Mouse (Mus musculus) ovary, postnatal 14 days (tissue): ENCODE measurements around the gene Crip1.

Experiments used
- DNase-seq: peaks from one replicate; pipeline ENCODE4 v3.0.0; 2022; ENCODE audit warnings: low spot score

Gene Crip1

DNA sequence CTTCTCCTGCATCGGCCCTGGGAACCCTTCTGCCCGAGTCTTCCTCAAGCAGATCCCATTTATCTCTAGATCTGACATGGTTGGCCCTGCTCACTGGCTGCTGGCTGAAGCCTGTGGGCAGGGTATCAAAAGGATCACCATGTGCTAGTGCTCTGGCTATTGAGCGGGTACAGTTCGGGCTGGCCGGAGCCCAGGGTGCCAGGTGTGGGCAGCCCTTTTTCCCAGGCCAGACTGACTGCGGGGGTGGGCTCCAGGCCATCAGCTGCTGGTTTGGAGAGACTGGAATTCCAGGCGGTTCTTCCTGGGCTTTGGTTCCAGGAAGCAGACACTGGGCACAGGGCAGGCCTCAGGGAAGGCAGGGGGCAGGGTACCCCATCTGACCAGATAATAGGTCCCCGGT, 1.4 kb downstream of the Crip1 start:
- DNase-seq, result no peak

DNA sequence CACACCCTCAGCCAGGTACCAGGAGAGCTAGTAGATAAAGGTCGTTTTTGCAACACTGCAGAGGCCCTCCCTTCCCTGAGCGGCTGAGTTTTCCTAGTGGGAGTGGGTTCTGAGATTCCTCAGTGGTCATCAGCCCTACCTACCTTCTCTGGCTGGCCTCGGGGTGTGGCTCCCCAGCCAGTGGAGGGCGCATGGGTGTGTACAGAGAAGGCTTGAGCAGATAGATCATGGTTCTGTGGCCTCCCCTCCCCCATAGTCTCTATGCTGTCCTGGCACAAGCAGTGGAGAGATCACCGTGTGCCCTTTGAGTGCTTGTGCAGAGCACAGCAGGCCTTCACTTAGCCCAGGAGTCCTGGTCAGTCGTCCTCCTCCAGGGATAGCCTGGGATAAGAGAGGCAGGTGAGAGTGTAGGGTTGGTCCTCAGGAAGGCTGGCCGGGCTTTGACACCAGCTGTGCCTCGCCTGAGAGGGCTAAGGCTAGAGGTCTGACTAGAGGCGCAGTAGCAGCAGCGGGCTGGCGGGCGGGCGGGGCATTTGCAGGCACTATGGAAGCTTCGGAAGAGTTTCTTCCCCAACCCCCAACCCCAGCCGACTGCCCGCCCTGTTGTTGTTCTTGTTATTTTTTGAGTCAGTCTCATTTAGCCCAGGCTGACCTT, 2.4 kb downstream of the Crip1 start:
- no peak for DNase-seq

DNA sequence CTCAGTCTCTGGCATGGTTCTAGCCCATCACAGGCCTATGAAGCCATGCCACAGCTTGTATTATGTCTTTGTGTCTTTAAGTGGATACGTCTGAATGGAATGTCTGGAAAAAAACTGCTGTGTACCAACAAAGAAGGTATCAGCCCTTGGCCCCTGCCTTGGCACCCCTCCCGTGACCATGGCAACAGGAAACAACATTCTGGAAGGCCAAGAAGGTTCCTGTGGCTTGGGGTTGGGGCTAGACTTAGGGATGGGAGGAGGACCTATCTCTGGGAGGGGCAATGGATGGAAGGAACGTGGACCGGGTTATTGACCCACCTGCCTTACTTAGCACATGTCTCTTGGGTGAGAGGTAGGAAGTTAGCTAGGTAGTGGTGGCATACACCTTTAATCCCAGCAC, 3.2 kb downstream of the Crip1 start:
- DNase-seq, result no peak

DNA sequence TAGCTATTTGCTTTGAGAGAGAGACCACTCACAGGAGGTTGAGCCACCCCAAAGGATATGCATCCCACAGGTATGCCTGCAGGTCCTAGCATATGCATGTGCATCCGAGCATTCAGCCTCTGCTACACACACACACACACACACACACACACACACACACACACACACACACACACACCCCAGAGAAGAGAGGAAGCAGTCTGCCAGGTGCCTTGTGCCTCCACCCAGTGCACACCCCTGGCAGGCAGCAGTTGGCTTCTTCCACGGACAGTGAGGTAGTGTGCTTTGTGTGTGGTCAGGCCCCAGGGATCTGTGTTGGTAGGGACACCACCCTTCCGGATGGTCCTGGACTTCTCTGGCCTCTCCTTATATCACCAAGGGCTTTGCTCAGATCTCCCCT, 3.8 kb downstream of the Crip1 start:
- DNase-seq, result no peak

DNA sequence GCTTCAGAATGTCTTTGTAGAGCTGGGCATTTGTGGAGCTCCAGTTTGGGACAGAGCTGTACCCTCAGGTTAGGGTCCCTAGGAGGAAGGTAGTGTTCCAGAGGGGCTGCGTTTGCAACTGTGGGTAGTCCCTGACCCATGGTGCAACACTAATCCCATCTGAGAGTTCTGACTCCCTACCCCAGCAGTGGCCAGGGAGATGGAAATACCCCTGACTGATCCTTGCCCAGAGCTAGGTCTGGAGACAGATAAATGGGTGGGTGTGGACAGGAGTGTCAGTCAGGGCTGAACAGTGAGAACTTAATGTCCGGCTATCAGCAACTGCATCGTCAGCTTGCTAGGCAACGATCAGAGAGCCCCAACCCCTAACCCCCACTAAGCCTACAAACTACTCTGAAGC, 4.5 kb downstream of the Crip1 start:
- DNase-seq, result no peak

DNA sequence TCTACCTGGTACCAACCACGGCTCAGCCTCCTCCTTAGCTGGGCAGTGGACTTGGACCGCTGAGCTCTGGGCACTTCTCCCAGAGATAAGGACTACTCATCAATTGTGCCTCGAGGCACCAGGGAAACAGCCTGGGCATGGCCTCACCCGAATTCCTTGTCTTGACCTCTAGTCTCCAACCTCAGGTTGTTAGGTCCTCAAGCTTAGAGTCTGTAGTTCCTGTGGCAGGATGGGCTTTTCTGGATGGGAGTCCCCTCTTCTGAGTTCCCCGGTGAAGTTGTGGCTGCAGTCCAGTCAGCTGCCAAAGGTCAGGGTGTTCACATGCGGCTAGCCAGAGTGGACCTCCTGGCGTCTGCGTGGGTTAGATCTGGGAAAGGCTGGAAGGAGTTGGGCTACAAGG, 4.9 kb downstream of the Crip1 start:
- DNase-seq, result no peak

DNA sequence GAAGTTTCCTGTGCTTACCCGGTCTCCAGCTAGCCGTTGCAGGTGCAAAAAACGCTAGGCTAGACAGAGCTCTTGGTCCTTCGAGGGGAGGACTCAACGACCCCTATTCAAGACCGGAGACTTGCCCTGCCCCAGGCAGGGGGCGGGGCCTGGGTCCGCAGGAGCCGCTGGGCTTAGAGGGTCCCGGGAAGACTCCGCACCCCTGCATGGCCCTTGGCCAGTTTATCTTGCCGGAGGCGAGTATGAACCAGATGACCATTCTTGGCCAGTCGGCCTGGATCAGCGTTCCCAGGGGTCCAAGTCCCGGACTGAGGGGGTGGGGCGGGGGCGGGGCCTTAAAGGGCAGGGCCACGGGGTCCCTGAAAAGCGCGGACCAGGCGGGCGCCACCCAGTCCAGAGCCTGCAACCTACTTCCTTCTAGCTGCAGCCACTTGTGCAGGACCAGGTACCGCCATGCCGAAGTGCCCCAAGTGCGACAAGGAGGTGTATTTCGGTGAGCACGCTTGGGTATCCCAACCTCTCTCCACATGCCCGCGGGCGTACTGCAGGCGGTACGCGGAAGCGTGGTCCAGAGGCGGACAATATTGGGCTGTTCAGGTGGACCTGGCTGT, 5.7 kb downstream of the Crip1 start:
- no peak for DNase-seq

DNA sequence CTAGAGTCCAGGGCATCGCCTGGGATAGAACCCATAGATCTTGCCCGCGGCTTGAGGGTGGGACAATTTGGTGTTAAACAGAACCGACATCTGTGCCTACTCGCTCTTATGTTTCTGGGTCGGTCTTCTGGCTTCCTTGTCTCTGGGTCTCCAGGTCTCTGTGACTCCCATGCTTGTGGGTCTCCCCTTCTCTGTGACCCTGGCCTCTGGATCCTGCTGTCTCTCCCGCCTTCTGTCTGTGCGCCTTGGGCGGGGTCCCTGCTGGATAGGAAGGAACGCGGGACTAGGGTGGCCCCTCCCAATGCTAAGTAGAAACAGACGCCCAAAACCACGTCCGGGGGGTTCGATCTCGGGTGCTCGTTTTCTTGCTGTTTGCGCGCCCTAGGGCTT, 6.2 kb downstream of the Crip1 start:
- no peak for DNase-seq

DNA sequence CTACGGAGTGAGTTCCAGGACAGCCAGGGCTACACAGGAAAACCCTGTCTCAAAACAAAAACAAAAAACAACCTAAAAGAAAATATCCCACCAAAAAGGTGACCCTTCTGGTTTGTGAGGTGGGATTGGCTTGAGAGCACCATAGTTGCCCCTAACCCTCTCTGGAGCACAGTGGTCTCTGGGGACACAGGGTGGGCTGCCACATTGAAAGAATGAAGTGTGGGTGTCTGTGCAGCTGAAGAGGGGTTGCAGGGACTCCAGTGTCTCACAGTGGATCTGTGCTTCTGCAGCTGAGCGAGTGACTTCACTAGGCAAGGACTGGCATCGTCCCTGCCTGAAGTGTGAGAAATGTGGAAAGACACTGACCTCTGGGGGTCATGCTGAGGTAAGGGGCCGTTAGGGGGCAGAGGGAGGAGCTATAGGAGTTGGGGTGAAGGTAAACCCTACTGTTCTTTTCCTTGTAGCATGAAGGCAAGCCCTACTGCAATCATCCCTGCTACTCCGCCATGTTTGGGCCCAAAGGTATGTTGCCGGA, 6.9 kb downstream of the Crip1 start:
- no peak for DNase-seq

DNA sequence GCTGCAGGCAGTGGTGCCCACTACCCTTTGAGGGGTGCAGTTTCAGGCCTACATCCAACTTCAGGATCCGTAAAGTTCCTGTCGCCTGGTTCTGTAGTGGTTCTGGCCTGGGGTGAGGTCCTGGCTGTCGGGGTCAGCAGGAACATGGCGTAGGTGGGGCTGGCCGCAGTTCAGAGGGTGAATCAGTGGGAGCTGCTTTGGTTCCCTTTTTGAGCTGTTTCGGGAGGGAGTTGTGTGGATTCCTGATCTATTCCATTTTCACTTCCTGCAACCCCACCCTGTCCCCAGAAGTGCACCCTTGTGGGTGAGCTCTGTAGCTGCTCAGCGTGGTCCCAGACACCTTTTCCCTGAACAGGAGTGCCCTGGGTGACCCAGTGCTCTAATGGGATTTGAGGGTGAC, 7.9 kb downstream of the Crip1 start:
- no peak for DNase-seq

DNA sequence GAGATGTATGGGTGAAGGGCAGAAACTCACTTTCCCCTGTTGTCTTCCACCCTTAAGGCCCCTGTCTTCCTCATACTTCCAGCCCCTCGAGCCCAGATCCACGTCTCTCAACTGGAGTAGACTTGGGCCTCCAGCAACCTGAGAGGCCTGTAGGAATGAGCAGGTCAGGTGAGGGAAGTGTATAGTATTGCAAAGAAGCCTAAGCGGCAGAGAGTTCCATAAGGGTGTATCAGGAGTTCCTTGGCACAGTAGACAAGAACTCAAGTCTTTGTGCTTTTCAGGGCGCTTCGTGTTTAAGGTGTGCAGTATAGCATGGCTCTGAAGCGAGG, 8.6 kb downstream of the Crip1 start:
- DNase-seq, result no peak

DNA sequence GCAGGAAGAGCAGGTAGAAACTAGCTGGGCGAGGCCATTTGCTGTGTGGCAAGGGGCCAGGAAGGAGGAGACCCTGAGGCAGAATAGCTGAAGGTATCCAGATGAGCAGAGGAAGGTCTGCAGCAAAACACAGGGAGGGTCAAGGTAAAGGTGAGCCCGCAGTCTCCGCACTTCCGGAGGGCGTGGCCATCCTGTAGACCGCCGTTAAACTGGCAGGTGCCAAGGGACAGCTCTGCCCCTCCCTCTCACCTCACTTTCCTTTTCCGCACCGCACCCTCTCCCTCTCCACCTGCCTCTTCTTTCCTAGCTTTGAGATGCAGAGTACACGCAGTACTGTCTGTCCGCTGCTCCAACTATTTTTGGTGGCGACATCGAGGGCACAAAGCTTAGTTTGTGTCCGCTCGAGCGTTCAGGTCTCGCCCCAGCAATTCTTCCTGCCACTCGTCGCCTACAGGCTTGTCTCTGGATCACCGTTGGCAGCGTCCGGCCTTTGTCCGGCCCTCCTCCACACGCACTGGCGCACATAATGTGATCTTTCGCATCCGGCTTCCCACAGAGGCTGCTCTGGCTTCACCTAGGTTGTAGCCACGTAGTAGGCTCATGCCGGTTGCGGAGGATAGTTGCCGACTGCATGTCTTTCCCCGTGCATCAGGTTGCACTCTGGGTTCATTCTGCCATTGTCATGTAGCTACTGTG, 9.1 kb downstream of the Crip1 start:
- no peak for DNase-seq

DNA sequence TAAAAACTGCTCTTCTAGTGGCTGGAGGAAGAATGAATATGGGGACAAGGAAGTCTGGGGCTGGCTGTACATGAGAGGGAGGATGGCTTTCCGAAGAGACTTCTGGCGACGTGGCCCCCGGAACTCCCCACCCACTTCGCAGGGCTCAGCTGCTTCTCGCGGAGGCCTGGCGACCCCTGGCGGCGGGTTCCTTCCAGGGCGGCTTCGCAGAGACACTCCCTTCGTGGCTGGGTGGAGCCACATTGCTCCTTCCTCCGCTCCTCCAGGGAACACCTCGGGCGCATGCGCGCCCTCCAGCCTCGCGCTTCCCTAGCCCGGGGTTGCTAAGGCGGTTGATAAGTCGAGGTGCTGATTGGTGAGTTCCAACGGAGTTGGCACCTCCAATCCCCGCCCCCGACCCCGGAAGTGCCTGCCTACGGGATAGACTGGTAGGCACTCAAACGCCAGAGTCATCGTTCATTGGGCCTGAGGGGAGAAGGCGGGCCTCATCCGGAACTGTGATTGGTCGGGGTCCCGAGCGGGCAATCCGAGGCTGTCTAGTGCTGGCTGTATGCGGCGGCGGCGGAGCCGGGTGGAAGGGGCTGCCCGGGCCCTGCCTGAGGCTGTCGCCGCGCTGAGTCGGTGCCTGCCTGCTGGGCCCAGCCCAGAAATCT, 9.9 kb downstream of the Crip1 start, which contains the start of gene Tedc1:
TSS of gene Tedc1 (plus strand) at position 535 of the 653 bp plus-strand sequence.
- peak; percentile 98 for DNase-seq

DNA sequence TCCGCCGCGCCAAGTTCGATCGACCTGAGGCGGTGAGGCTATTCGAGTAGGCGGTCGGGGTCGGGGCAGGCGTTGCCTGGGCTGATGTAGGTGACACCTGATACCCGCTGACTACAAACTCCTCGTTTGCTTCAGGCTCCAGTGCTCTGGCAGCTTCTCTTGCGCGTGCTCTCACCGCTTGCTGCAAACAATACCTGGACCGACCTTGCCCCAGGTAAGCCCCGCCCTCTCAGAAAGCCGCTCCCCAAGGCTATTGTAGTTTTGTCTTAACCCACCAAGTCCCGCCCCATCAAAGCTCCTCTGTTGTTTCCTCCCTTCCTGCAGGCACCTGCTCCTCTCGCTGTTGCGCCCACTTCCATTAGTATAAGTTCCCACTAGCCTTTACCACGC, 10.4 kb downstream of the Crip1 start:
- DNase-seq, result no peak

DNA sequence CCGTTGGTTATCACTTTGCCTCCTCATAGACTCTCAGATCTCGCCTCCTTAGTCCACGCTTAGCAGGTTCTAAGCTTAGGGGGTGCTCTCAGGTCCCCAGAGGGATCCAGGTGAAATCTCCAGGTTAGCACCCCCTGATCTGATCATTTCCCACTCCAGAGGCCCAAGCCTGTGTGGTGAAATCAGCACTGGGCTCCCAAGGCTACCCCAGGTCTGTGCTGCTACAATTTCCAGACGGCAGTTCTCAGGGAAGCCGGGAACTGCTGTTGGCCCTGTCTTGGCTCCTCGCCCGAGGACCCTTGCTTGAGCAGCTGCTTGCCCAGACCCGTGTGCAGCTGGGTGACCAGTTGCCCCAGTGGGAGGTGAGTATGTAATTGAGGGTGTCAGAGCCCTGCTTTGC, 10.9 kb downstream of the Crip1 start:
- no peak for DNase-seq

DNA sequence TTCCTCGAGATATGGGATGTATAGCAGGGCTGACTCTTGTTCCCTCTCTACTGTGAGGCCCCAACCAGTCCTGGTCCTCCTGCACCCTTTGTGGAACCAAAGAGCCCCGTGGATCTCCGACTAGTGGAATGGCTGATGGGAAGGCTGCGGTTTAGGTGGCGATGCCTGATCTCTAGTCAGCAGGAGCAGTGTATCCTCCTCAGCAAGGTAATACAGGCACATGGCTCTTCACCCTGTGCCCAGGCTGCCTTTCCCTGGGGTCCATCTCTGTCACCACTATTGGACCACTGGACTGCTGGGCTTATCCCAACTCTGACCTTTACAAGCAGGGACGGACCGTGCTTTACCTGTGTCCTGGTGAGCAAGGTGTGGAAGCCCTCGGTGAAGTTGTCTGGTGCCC, 11.4 kb downstream of the Crip1 start:
- DNase-seq, result no peak

DNA sequence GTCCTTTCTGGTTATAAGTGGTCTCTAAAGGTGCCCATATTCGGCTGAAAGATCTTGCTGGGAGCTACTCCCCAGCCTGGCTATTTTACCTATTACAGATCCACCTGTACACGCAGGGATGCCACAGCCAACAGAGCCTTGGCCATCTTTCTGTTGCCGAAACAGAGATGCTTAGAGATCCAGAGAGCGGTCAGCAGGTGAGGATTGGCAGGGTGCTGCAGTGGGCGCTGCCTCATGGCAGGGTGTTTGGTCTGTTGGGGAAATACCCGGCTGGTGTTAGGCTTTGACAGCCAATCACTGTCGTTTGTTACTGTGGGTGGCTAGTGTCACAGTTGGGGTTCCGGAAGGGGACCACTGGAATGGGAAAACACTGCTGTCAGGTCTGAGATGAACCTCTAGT, 11.9 kb downstream of the Crip1 start:
- no peak for DNase-seq

DNA sequence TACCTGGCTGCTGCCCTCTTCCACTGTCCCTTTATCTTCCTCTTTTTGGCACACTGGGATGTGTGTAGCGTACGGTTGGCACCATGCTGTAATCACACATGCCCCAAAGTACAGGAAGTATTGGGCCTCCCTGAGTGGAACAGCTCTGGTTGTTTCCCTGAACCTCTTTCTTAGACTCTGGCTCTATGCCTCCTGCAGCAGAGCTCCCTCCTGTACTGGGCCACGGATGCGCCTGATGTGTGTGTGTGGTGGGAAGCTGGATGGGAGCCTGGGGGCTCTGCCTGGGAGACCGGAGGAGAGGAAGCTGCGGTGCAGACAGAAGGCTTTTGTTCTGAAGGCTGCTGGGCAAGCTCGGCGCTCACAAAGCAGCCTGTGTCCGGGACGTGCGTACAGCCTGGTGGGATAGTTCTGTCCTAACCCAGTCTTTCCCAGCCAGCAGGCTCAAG, 17.5 kb downstream of the Crip1 start:
- DNase-seq, result no peak

DNA sequence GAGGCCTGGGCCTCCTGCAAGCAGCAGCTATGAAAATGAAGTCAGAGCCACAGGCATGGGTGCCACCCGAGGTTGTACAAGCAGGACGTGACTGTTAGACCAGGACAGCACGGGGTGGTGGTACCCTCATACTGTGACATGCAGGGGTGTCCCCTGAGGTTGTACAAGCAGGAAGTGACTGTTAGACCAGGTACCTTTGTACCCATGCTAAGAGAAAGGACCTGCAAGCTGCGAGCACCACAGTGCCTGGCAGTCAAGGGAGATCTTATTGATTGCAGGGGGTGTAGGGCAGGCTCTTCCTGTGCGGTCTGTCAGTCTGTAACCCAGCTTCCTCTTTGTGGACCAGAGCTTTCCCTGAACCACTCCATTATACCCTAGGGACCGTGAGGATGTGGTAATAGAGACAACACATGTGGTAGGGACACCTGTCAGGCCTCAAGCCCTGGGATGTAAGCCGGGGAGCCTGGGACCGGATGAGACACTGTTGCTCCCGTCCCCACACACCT, 22.0 kb downstream of the Crip1 start:
- DNase-seq, result no peak

DNA sequence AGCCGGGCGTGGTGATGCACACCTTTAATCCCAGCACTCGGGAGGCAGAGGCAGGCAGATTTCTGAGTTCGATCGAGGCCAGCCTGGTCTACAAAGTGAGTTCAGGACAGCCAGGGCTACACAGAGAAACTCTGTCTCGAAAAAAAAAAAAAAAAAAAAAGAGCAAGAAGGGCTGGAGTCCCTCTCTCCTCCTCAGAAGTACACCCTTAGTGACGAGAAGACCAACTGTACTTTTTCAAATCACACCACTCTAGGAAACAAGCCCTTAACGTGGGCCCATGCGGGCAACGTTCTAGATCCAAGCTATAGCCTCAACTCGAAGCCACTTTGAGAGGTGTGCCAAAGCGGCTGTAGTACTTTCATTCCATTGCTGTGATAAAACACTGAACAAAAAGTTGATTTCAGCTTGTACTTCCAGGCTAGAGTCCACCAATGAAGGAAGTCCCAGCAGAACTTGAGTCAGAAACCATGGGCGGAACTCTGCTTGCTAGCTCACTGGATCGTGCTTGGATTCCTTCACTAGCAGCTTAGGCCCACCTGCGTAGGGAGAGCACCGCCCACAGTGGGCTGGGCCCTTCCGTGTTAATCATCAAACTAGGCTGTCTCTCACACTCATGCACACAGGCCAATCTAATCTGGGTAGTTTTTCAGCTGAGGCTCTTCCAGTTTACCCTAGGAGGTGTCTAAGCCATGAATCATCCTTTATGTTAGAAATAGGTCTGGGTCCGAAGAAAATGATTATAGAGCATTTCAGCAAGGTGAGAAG, 31.0 kb downstream of the Crip1 start:
- no peak for DNase-seq

DNA sequence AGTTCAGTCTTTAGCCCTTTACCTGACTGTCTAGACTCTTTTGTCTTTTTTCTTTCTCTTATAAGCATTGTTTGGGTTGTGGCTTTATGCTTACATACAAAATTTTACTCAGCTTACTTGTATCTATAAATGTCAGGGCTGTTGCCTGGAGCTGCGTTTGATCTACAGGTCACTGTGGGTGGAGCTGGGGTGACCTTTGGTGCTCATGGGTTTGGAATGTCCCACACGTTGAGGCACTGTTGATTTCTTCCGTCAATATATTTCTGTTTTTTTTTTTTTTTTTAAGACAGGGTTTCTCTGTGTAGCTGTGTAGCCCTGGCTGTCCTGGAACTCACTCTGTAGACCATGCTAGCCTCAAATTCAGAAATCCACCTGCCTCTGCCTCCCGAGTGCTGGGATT, 34.9 kb downstream of the Crip1 start:
- DNase-seq, result no peak

DNA sequence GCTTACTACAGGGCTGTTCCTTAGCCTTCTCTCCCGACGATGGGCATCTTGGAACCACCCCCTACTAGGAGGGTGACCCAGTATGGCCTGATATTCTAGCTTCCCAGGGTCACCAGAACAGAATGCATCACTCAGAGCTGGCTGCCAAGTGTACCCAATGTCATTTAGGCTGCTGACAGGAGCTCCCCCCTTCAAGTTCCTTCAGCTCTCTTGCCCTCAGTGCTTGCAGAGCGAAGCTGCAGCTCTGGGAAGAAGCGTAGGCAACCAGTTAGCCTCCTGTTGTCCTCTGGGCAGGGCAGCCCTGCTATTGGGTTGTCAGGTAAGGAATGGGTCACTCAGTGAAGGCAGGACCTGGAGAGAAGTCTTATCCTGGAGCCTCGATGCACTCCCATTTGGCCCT, 38.8 kb downstream of the Crip1 start:
- DNase-seq, result no peak
